Mouse (Mus musculus) yolk sac, embryonic 10.5 days (tissue): ENCODE results near the gene Tsku.
A peak's percentile ranks its signal among the peaks of the same experiment; 100 is the strongest.

Source experiments
- DNase-seq: peaks from one replicate; pipeline ENCODE4 v3.0.0-alpha.2; 2017; ENCODE audit warnings: low spot score

Gene Tsku

GRCm38 (mm10) chr7:98328311-98328710 lies 32.8 kb downstream of the Tsku start:
- no peak for DNase-seq

GRCm38 (mm10) chr7:98326051-98326450 lies 35.1 kb downstream of the Tsku start:
- no peak for DNase-seq

- no peak for DNase-seq
Measured at GRCm38 (mm10) chr7:98324228-98324627, 36.9 kb downstream of the Tsku start.

GRCm38 (mm10) chr7:98323288-98324019 lies 37.7 kb downstream of the Tsku start:
- no peak for DNase-seq

- DNase-seq, result no peak
Measured at GRCm38 (mm10) chr7:98322415-98322814, 38.7 kb downstream of the Tsku start.

- DNase-seq, result no peak
Measured at GRCm38 (mm10) chr7:98321083-98321482, 40.0 kb downstream of the Tsku start, which contains the start of gene Acer3. Gene Acer3, minus strand, starts transcription at chr7:98321208.

GRCm38 (mm10) chr7:98320006-98320556 lies 41.0 kb downstream of the Tsku start:
- DNase-seq, result no peak

- no peak for DNase-seq
Measured at GRCm38 (mm10) chr7:98316568-98316967, 44.6 kb downstream of the Tsku start.

- no peak for DNase-seq
Measured at GRCm38 (mm10) chr7:98315087-98315486, 46.0 kb downstream of the Tsku start.

GRCm38 (mm10) chr7:98312185-98312920 lies 48.8 kb downstream of the Tsku start:
- no peak for DNase-seq

- no peak for DNase-seq
Measured at GRCm38 (mm10) chr7:98310266-98310665, 50.9 kb downstream of the Tsku start.

GRCm38 (mm10) chr7:98309219-98310030 lies 51.7 kb downstream of the Tsku start:
- peak; percentile 92 for DNase-seq

- DNase-seq, result peak; percentile 7
Measured at GRCm38 (mm10) chr7:98308607-98309218, 52.4 kb downstream of the Tsku start.

- no peak for DNase-seq
Measured at GRCm38 (mm10) chr7:98307921-98308606, 53.1 kb downstream of the Tsku start.

GRCm38 (mm10) chr7:98307411-98307810 lies 53.7 kb downstream of the Tsku start:
- DNase-seq, result no peak
